Comparison of ENCODE assay signal across 19 mouse cellular contexts in the genomic region with DNA sequence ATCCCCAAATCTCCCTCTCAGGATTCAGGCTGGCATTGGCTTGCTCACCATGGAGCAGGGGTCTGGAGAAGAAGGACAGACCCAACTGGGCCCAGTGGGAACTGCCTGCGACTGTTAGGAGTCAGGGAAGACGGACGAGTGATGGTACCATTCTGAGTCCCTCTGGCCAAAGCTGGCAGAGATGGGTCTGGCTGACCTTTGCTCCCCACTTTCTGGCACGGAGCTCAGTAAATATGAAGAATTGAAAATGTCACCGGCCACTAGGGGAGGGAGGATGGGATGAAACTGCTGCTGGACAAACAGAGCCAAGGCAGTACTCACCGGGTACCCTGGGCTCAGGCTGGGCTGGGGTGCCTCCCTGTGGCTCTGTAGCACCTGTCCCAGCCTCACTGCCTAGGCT. TPM values are rescaled to one million over a fixed set of nuclear protein-coding genes. Genes with fewer than 3 reads are reported as not detected.
"Had no signal": no experiment of that assay in that cellular context is flagged by ENCODE, and none has a peak within 500 bp of the region (broad histone marks: within the 10 kb centered on the region; RNA-seq: fewer than 3 reads in every experiment).

No protein-coding gene starts in this region.

- H3K4me1 ChIP-seq: limb, embryonic 12.5 days; limb, embryonic 15.5 days; lung, embryonic 15.5 days; midbrain, embryonic 13.5 days; neural tube, embryonic 12.5 days; neural tube, embryonic 15.5 days had no signal

- H3K36me3 ChIP-seq: limb, embryonic 12.5 days; limb, embryonic 15.5 days; lung, embryonic 15.5 days; midbrain, embryonic 13.5 days; neural tube, embryonic 12.5 days; neural tube, embryonic 15.5 days had no signal

- H3K9me3 ChIP-seq: limb, embryonic 15.5 days; lung, embryonic 15.5 days; midbrain, embryonic 13.5 days; neural tube, embryonic 12.5 days; neural tube, embryonic 15.5 days had no signal

- H3K27me3 ChIP-seq: limb, embryonic 15.5 days; lung, embryonic 15.5 days; midbrain, embryonic 13.5 days; neural tube, embryonic 12.5 days; neural tube, embryonic 15.5 days had no signal

- H3K4me3 ChIP-seq: limb, embryonic 12.5 days; limb, embryonic 15.5 days; lung, embryonic 15.5 days; midbrain, embryonic 13.5 days; neural tube, embryonic 12.5 days; neural tube, embryonic 15.5 days had no signal

- H3K4me2 ChIP-seq: limb, embryonic 12.5 days; limb, embryonic 15.5 days; lung, embryonic 15.5 days; midbrain, embryonic 13.5 days; neural tube, embryonic 12.5 days; neural tube, embryonic 15.5 days had no signal

- DNase-seq: kidney, postnatal 4 days; left cerebral cortex, postnatal 4 days; lung, adult 18-20 months; right cerebral cortex, adult 18-20 months; right cerebral cortex, postnatal 14 days; right cerebral cortex, postnatal 4 days; thymus, postnatal 25 days had no signal

- ATAC-seq: intestine, postnatal 0 days; midbrain, embryonic 13.5 days; midbrain, embryonic 16.5 days had no signal

- H3K27ac ChIP-seq: kidney, postnatal 0 days; limb, embryonic 12.5 days; limb, embryonic 15.5 days; liver, embryonic 14.5 days; lung, embryonic 15.5 days; macrophage; midbrain, embryonic 13.5 days; neural tube, embryonic 12.5 days; neural tube, embryonic 15.5 days had no signal

- H3K9ac ChIP-seq: limb, embryonic 12.5 days; limb, embryonic 15.5 days; liver, embryonic 14.5 days; lung, embryonic 15.5 days; midbrain, embryonic 13.5 days; neural tube, embryonic 12.5 days; neural tube, embryonic 15.5 days had no signal

RNA-seq across cellular contexts. Expression of gene Doc2b, which starts 37.2 kb away (rescaled TPM):
- total RNA-seq: megakaryocyte, adult 5-6 weeks had no signal
- polyA plus RNA-seq: macrophage had no signal
